In the genomic region with DNA sequence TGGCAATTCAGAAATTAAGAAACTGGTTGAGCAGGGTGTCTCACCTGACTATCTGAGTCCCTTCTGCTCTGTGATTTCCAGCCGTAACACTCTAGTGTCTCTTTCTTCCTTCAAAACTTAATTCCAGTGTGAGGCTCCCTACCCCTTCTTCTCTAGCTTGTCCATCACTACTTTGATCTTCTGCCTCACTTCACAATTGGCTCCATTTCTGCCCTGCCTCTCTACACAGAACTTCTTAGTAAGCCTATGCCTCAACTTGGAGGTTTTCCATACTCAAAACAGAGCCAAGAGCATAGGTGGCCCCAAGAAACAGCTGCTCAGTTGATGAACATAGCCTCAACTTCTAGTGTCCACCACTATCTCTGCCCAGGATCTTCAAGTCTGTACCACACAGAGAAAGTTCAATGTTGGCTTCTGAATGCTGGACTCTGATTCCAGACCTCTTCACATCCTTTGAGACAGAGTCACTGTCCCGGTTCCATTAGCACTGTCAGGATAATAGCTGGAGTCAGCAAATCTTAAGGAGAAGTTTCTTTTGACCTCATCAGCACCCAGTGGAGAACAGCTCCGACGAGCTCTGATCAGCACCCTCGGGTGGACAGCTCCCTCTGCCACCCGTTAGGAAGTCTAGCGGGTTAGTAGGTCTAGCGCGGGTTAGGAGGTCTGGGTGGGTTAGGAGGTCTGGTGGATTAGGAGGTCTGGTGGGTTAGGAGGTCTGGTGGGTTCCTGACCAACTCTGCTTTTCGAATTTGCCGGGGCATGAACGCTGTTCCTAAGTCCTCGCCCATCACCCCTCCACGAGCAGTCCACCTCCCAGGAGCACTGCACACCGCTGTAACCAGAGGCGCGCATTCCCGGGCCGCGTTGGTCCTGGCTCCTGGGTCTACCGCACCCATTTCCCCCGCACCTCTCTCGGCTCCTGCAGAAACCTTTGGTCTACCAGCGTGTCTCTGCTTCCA, we compare ENCODE assay signal across 8 mouse cellular contexts. TPM values are rescaled to one million over a fixed set of nuclear protein-coding genes. Genes with fewer than 3 reads are reported as not detected.
DNase-seq lines count a peak whose midpoint lies in the region; ATAC-seq and TF ChIP-seq lines count a peak whose summit lies in the region.

No protein-coding gene starts in this region.

- no peaks in the 10 kb centered on the region for H3K9me3 ChIP-seq in heart, postnatal 0 days (replicated peaks; ENCODE audit: control insufficient read depth, low read length)
- no peaks in the 10 kb centered on the region for H3K9me3 ChIP-seq in stomach, embryonic 14.5 days (ENCODE audit: control insufficient read depth, low read depth, low read length)

- peaks cover 46% of the 10 kb centered on the region for H3K27me3 ChIP-seq in heart, postnatal 0 days (ENCODE audit: control insufficient read depth, insufficient read depth, low read length)
- 0 out of 2 replicates have a peak, but pooled peaks cover 4% of the 10 kb centered on the region for H3K27me3 ChIP-seq in stomach, embryonic 14.5 days (ENCODE audit: control insufficient read depth, insufficient read depth, low read length)

- H3K27ac ChIP-seq in heart, postnatal 0 days (ENCODE audit: low read depth): no peak overlapping the region
- H3K27ac ChIP-seq in stomach, embryonic 14.5 days (ENCODE audit: low read length): no peak overlapping the region

- peak; percentile 62 to 87 for DNase-seq in spleen, postnatal 4 days (ENCODE audit: low spot score in 2 of 2)
- no peak for DNase-seq in spleen, adult 12 weeks (ENCODE audit: low spot score)
- DNase-seq in embryo, embryonic 9.5 days (ENCODE audit: extremely low spot score): peak; percentile 69
- peak; percentile 45 for DNase-seq in heart, postnatal 0 days (ENCODE audit: low spot score)
- peak; percentile 72 for DNase-seq in kidney, postnatal 14 days

- H3K4me3 ChIP-seq in heart, postnatal 0 days (ENCODE audit: low read depth, low read length): peak overlapping the region; percentile 39
- peak overlapping the region; percentile 40 for H3K4me3 ChIP-seq in stomach, embryonic 14.5 days (ENCODE audit: low read depth, low read length)

- no peak for TF ChIP-seq EP300 in heart, postnatal 0 days (IDR thresholded peaks at IDR 0.05; ENCODE audit: low read depth)

- WGBS in heart, postnatal 0 days: 5% methylated on average over 24 of the region's 24 CpGs
- WGBS in stomach, embryonic 14.5 days: 5% methylated on average over 24 of the region's 24 CpGs

- no peaks in the 10 kb centered on the region for H3K36me3 ChIP-seq in heart, postnatal 0 days (replicated peaks; ENCODE audit: control insufficient read depth, insufficient read depth, low read length)
- no peaks in the 10 kb centered on the region for H3K36me3 ChIP-seq in stomach, embryonic 14.5 days (ENCODE audit: control insufficient read depth, insufficient read depth, low read length)

- TF ChIP-seq CTCF in heart, postnatal 0 days (IDR thresholded peaks at IDR 0.05; ENCODE audit: low read depth): no peak

- H3K4me2 ChIP-seq in heart, postnatal 0 days (ENCODE audit: low read depth, low read length): peak overlapping the region; percentile 66
- H3K4me2 ChIP-seq in stomach, embryonic 14.5 days (replicated peaks; ENCODE audit: low read depth, low read length): peak overlapping the region; percentile 92

- H3K4me1 ChIP-seq in heart, postnatal 0 days (ENCODE audit: control insufficient read depth, insufficient read depth): peaks cover 7% of the 10 kb centered on the region
- H3K4me1 ChIP-seq in stomach, embryonic 14.5 days (ENCODE audit: control insufficient read depth, insufficient read depth, low read length): peaks cover 5% of the 10 kb centered on the region; the same call in 1 of the 2 replicates

- ATAC-seq in heart, postnatal 0 days (ENCODE audit: insufficient read depth, low read depth): peak; percentile 73; the same call in 1 of the 2 replicates
- peak; percentile 72 for ATAC-seq in megakaryocyte, adult 5-6 weeks (ENCODE audit: poor library complexity, severe bottlenecking)
- ATAC-seq in stomach, embryonic 14.5 days (ENCODE audit: insufficient number of reproducible peaks, insufficient read depth, low FRiP score, low read depth): peak; percentile 40; the same call in 1 of the 2 replicates
- ATAC-seq in activated CD4-positive, CD25-positive, alpha-beta regulatory T cell, adult 4 months: no peak

- no peak overlapping the region for H3K9ac ChIP-seq in heart, postnatal 0 days (replicated peaks; ENCODE audit: low read depth, low read length)
- H3K9ac ChIP-seq in stomach, embryonic 14.5 days (replicated peaks; ENCODE audit: low read depth, low read length): no peak overlapping the region

RNA-seq across cellular contexts. Expression of gene Mapk8ip2, which starts 0.5 kb away (rescaled TPM):
- total RNA-seq in heart, postnatal 0 days (2014; rRNA removed; ENCODE audit: low replicate concordance): 0.84 TPM in 1 of 2 replicates, not detected in the other
- polyA plus RNA-seq in heart, postnatal 0 days (2015; fragmentation: Nextera tagmentation; extraction: Ambion mirVana): 0.15 and 0.23 TPM in 2 replicates
- total RNA-seq in megakaryocyte, adult 5-6 weeks (2015): not detected in 2 replicates
- not detected in 2 replicates for total RNA-seq in megakaryocyte, adult 5-6 weeks (2017)
- 3.1 and 4.0 TPM in 2 replicates for polyA plus RNA-seq in stomach, embryonic 14.5 days (2014; fragmentation: Nextera tagmentation; extraction: Ambion mirVana)
- under 1 TPM in 1 of 2 experiments, not detected in 1; 0.34 TPM for polyA plus RNA-seq in activated CD4-positive, CD25-positive, alpha-beta regulatory T cell, adult 4 months (2017; shearing (Covaris generic))

RNA-seq across cellular contexts. Expression of gene Chkb, which starts 23.5 kb away (rescaled TPM):
- total RNA-seq in heart, postnatal 0 days (2014; rRNA removed; ENCODE audit: low replicate concordance): 64.5 and 78.3 TPM in 2 replicates
- 130 and 142 TPM in 2 replicates for polyA plus RNA-seq in heart, postnatal 0 days (2015; fragmentation: Nextera tagmentation; extraction: Ambion mirVana)
- total RNA-seq in megakaryocyte, adult 5-6 weeks (2015): 68.2 and 74.9 TPM in 2 replicates
- total RNA-seq in megakaryocyte, adult 5-6 weeks (2017): 28.6 and 29.3 TPM in 2 replicates
- polyA plus RNA-seq in stomach, embryonic 14.5 days (2014; fragmentation: Nextera tagmentation; extraction: Ambion mirVana): 52.2 and 54.5 TPM in 2 replicates
- polyA plus RNA-seq in activated CD4-positive, CD25-positive, alpha-beta regulatory T cell, adult 4 months (2017; shearing (Covaris generic)): 10 to 100 TPM; 50.7 to 55.4 TPM

RNA-seq across cellular contexts. Expression of gene Gm44502, which starts 23.7 kb away (rescaled TPM):
- total RNA-seq in heart, postnatal 0 days (2014; rRNA removed; ENCODE audit: low replicate concordance): 0.08 and 2.4 TPM in 2 replicates
- 0.80 and 0.82 TPM in 2 replicates for polyA plus RNA-seq in heart, postnatal 0 days (2015; fragmentation: Nextera tagmentation; extraction: Ambion mirVana)
- total RNA-seq in megakaryocyte, adult 5-6 weeks (2015): not detected in 2 replicates
- total RNA-seq in megakaryocyte, adult 5-6 weeks (2017): 0.26 and 0.45 TPM in 2 replicates
- not detected in 2 replicates for polyA plus RNA-seq in stomach, embryonic 14.5 days (2014; fragmentation: Nextera tagmentation; extraction: Ambion mirVana)
- not detected for polyA plus RNA-seq in activated CD4-positive, CD25-positive, alpha-beta regulatory T cell, adult 4 months (2017; shearing (Covaris generic))

RNA-seq across cellular contexts. Expression of gene C730034F03Rik, which starts 23.8 kb away (rescaled TPM):
- total RNA-seq in heart, postnatal 0 days (2014; rRNA removed; ENCODE audit: low replicate concordance): 0.12 TPM in 1 of 2 replicates, not detected in the other
- 2.0 and 2.4 TPM in 2 replicates for polyA plus RNA-seq in heart, postnatal 0 days (2015; fragmentation: Nextera tagmentation; extraction: Ambion mirVana)
- total RNA-seq in megakaryocyte, adult 5-6 weeks (2015): 1.8 and 2.1 TPM in 2 replicates
- total RNA-seq in megakaryocyte, adult 5-6 weeks (2017): 7.6 and 9.2 TPM in 2 replicates
- polyA plus RNA-seq in stomach, embryonic 14.5 days (2014; fragmentation: Nextera tagmentation; extraction: Ambion mirVana): 2.4 and 3.5 TPM in 2 replicates
- 1 to 10 TPM; 4.1 to 5.8 TPM for polyA plus RNA-seq in activated CD4-positive, CD25-positive, alpha-beta regulatory T cell, adult 4 months (2017; shearing (Covaris generic))

RNA-seq across cellular contexts. Expression of gene Arsa, which starts 24.0 kb away (rescaled TPM):
- total RNA-seq in heart, postnatal 0 days (2014; rRNA removed; ENCODE audit: low replicate concordance): 14.1 and 17.6 TPM in 2 replicates
- polyA plus RNA-seq in heart, postnatal 0 days (2015; fragmentation: Nextera tagmentation; extraction: Ambion mirVana): 10.4 and 12.7 TPM in 2 replicates
- total RNA-seq in megakaryocyte, adult 5-6 weeks (2015): 9.2 and 10.1 TPM in 2 replicates
- total RNA-seq in megakaryocyte, adult 5-6 weeks (2017): 11.1 and 14.1 TPM in 2 replicates
- 14.8 and 16.7 TPM in 2 replicates for polyA plus RNA-seq in stomach, embryonic 14.5 days (2014; fragmentation: Nextera tagmentation; extraction: Ambion mirVana)
- polyA plus RNA-seq in activated CD4-positive, CD25-positive, alpha-beta regulatory T cell, adult 4 months (2017; shearing (Covaris generic)): 1 to 10 TPM; 6.8 to 8.6 TPM
